ENCODE assay signal across 9 mouse cellular contexts in the genomic region with DNA sequence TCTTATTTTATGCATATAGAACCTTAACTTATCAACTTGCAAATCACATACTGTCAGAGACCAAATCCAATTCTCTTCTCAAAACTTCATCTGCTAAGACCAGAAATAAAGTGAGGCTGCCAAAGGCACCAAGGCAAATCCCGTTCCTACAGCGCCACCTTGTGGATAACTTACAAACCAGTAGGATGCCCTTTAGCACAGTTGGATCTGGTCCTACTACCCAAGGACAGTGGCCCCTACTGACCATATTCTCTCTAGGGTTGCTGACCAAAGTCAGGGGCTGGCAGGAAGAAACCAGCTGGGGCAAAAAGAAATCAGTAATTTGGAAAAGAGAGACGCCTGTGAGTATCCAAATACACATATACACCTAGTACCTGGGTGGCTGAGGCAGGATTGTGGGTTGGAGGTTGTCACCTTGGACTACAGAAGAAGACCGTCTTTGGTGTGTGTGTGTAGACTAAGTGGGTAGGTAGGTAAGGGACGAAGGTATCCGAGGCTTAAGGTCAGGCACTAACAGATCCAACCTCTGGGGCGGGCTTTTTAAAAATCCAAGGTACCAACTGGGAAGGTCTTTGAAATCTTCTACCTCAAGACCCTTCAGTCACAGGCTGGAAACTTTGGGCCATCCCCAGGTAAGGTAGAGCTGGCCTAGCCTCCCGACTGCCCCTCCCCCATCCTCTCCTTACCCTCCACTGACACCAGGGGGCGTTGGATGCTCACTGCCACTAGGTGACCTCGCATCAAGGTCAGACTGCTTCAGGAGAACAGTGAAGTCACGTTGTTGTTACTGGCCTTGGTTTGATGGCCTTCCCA. TPM values are rescaled to one million over a fixed set of nuclear protein-coding genes. Genes with fewer than 3 reads are reported as not detected.
A peak's percentile ranks its signal among the peaks of the same experiment; 100 is the strongest.
DNase-seq lines count a peak whose midpoint lies in the region; ATAC-seq lines count a peak whose summit lies in the region.
"Had no signal": no experiment of that assay in that cellular context is flagged by ENCODE, and none has a peak within 500 bp of the region (broad histone marks: within the 10 kb centered on the region; RNA-seq: fewer than 3 reads in every experiment).

No protein-coding gene starts in this region.

- peak; percentile 58 for ATAC-seq in forebrain, embryonic 15.5 days (replicated peaks)
- peak; percentile 49 to 57; a peak in 2 of 4 replicates for ATAC-seq in hematopoietic stem cell, adult 5-6 weeks (replicated peaks in 1 of 2; ENCODE audit: insufficient read depth in 1 of 2, low FRiP score in 2 of 2, low TSS enrichment in 1 of 2, low read depth in 1 of 2, poor library complexity in 2 of 2, severe bottlenecking in 2 of 2)
- ATAC-seq in lung, embryonic 16.5 days (ENCODE audit: low read depth): peak; percentile 76
- ATAC-seq in monocyte, adult 5-6 weeks (replicated peaks; ENCODE audit: insufficient number of reproducible peaks, low FRiP score, low TSS enrichment, poor library complexity, severe bottlenecking): no peak

- no peak overlapping the region for H3K9ac ChIP-seq in forebrain, embryonic 15.5 days (replicated peaks)
- H3K9ac ChIP-seq in lung, embryonic 16.5 days (ENCODE audit: low read length): no peak overlapping the region

- 54% methylated on average over 11 of the region's 11 CpGs for WGBS in forebrain, embryonic 15.5 days
- 54% methylated on average over 11 of the region's 11 CpGs for WGBS in lung, embryonic 16.5 days

- peaks cover 3% of the 10 kb centered on the region; the same call in 1 of the 2 replicates for H3K4me1 ChIP-seq in forebrain, embryonic 15.5 days
- peaks cover 6% of the 10 kb centered on the region; the same call in 1 of the 2 replicates for H3K4me1 ChIP-seq in lung, embryonic 16.5 days (replicated peaks; ENCODE audit: control insufficient read depth, insufficient read depth, low read length)

- no peaks in the 10 kb centered on the region for H3K9me3 ChIP-seq in forebrain, embryonic 15.5 days
- no peaks in the 10 kb centered on the region for H3K9me3 ChIP-seq in lung, embryonic 16.5 days (ENCODE audit: control insufficient read depth, low read length)
- H3K9me3 ChIP-seq: megakaryocyte, embryonic 14.5 days had no signal

- no peaks in the 10 kb centered on the region for H3K36me3 ChIP-seq in forebrain, embryonic 15.5 days
- peaks cover 14% of the 10 kb centered on the region for H3K36me3 ChIP-seq in lung, embryonic 16.5 days (ENCODE audit: control insufficient read depth, insufficient read depth, low read length)

- peak; percentile 46 for DNase-seq in MEL-GATA-1-ER (ENCODE audit: extremely low read depth, low read depth)
- DNase-seq in c-Kit-positive CD71-positive TER-119-negative erythroid progenitor cells, embryonic 14.5 days (ENCODE audit: low read depth): peak; percentile 40
- peak; percentile 44 to 59 for DNase-seq in layer of hippocampus, adult 8-10 months (ENCODE audit: low spot score in 2 of 2)
- peak; percentile 66 for DNase-seq in ovary, postnatal 36 days (ENCODE audit: low spot score)

- no peaks in the 10 kb centered on the region for H3K27me3 ChIP-seq in forebrain, embryonic 15.5 days
- no peaks in the 10 kb centered on the region for H3K27me3 ChIP-seq in lung, embryonic 16.5 days (ENCODE audit: control insufficient read depth, insufficient read depth, low read depth, low read length)
- H3K27me3 ChIP-seq: megakaryocyte, embryonic 14.5 days had no signal

- H3K4me2 ChIP-seq in forebrain, embryonic 15.5 days (replicated peaks): no peak overlapping the region
- no peak overlapping the region for H3K4me2 ChIP-seq in lung, embryonic 16.5 days (ENCODE audit: low read depth, low read length)

- no peak overlapping the region for H3K4me3 ChIP-seq in forebrain, embryonic 15.5 days
- H3K4me3 ChIP-seq in lung, embryonic 16.5 days (ENCODE audit: low read length): no peak overlapping the region
- H3K4me3 ChIP-seq: megakaryocyte, embryonic 14.5 days had no signal

- no peak overlapping the region for H3K27ac ChIP-seq in forebrain, embryonic 15.5 days (replicated peaks)
- H3K27ac ChIP-seq in lung, embryonic 16.5 days (ENCODE audit: low read length): no peak overlapping the region

RNA-seq across cellular contexts. Expression of a gene that starts 25.9 kb away (rescaled TPM):
- 22.3 and 25.3 TPM in 2 replicates for polyA plus RNA-seq in forebrain, embryonic 15.5 days (2015; fragmentation: Nextera tagmentation; extraction: Ambion mirVana)
- 72.4 and 89.3 TPM in 2 replicates for total RNA-seq in hematopoietic stem cell, adult 5-6 weeks (2017)
- 10 to 100 TPM; 19.1 to 28.0 (median 24.6) TPM for total RNA-seq in layer of hippocampus, adult 8-10 months (2022)
- polyA plus RNA-seq in lung, embryonic 16.5 days (2015; fragmentation: Nextera tagmentation; extraction: Ambion mirVana): 121 and 123 TPM in 2 replicates
- total RNA-seq in monocyte, adult 5-6 weeks (2017): 12.7 to 23.1 TPM (median 17.3 TPM) in 3 replicates

RNA-seq across cellular contexts. Expression of a gene that starts 57.1 kb away (rescaled TPM):
- polyA plus RNA-seq in forebrain, embryonic 15.5 days (2015; fragmentation: Nextera tagmentation; extraction: Ambion mirVana): 4.6 and 6.0 TPM in 2 replicates
- total RNA-seq in hematopoietic stem cell, adult 5-6 weeks (2017): 1.1 and 1.9 TPM in 2 replicates
- 10 to 100 TPM; 17.3 to 19.3 (median 18.1) TPM for total RNA-seq in layer of hippocampus, adult 8-10 months (2022)
- polyA plus RNA-seq in lung, embryonic 16.5 days (2015; fragmentation: Nextera tagmentation; extraction: Ambion mirVana): 1.6 and 2.7 TPM in 2 replicates
- total RNA-seq in monocyte, adult 5-6 weeks (2017): 0.39 TPM in 1 of 3 replicates, not detected in the others
